Mouse (Mus musculus) CH12.LX (cell line): ENCODE results near the gene Wrnip1. TPM values are rescaled to one million over a fixed set of nuclear protein-coding genes. Genes with fewer than 3 reads are reported as not detected.

Experiments
- DNase-seq: peaks from one replicate; pipeline ENCODE4 v3.0.0-alpha.2; 2013; ENCODE audit errors: extremely low read depth
- H3K27ac ChIP-seq: 2 replicates; pipeline ENCODE4 v1.5.1; 2012; ENCODE audit warnings: low read depth, mild to moderate bottlenecking, control low read depth, moderate library complexity; ENCODE audit not compliant: insufficient read depth
- H3K27me3 ChIP-seq: replicated peaks from 2 replicates; pipeline ENCODE3; 2012; ENCODE audit warnings: inconsistent platforms
- H3K36me3 ChIP-seq, 2 experiments: replicated peaks in 1 of 2; 2 replicates each; pipeline versions ENCODE3 to v1.6.1; 2012; ENCODE audit warnings: inconsistent platforms in 1 of 2, low read length in 1 of 2, mild to moderate bottlenecking in 1 of 2, mixed read lengths in 1 of 2, moderate library complexity in 1 of 2; ENCODE audit not compliant: control insufficient read depth in 1 of 2, insufficient read depth in 1 of 2
- H3K4me1 ChIP-seq, 2 experiments: 2 replicates each; pipeline ENCODE4 v1.6.1; 2012; ENCODE audit warnings: inconsistent platforms in 1 of 2, moderate library complexity in 1 of 2; ENCODE audit not compliant: insufficient read depth in 2 of 2, control insufficient read depth in 1 of 2
- H3K4me2 ChIP-seq: 2 replicates; pipeline ENCODE4 v1.6.1; 2012; ENCODE audit warnings: low read depth, mild to moderate bottlenecking, control low read depth; ENCODE audit not compliant: poor library complexity, insufficient read depth, severe bottlenecking
- H3K4me3 ChIP-seq, 3 experiments: fragments of 150-350 bp in 1 of 3; sonication (generic) in 1 of 3; replicated peaks in 1 of 3; 2 replicates each; pipeline versions ENCODE3 to v1.5.1; 2011 to 2012; ENCODE audit warnings: low read depth in 2 of 3, low read length in 2 of 3, mild to moderate bottlenecking in 2 of 3, moderate library complexity in 2 of 3, control low read depth in 1 of 3, improper control_type of control experiment in 1 of 3, inconsistent platforms in 1 of 3, mixed read lengths in 1 of 3; ENCODE audit not compliant: poor library complexity in 1 of 3
- H3K79me2 ChIP-seq: replicated peaks from 2 replicates; pipeline ENCODE4 v1.6.1; 2012; ENCODE audit warnings: mild to moderate bottlenecking, moderate library complexity; ENCODE audit not compliant: control insufficient read depth, poor library complexity, insufficient read depth, severe bottlenecking; ENCODE audit errors: extremely low read depth
- H3K9ac ChIP-seq: 2 replicates; pipeline ENCODE4 v1.6.1; 2012; ENCODE audit warnings: low read depth, mild to moderate bottlenecking, control low read depth, moderate library complexity; ENCODE audit not compliant: insufficient read depth
- H3K9me3 ChIP-seq: replicated peaks from 2 replicates; pipeline ENCODE3; 2012; ENCODE audit warnings: low read length, inconsistent platforms, mixed read lengths
- BHLHE40 ChIP-seq: IDR thresholded peaks from 2 replicates; pipeline ENCODE4 v1.6.1; 2011; ENCODE audit warnings: mild to moderate bottlenecking, low read depth, low read length, improper control_type of control experiment
- CHD1 ChIP-seq: IDR thresholded peaks from 2 replicates; pipeline ENCODE4 v1.6.1; 2012; ENCODE audit warnings: low read depth, low read length, improper control_type of control experiment, inconsistent platforms
- CTCF ChIP-seq, 2 experiments: IDR thresholded peaks in 1 of 2; conservative IDR thresholded peaks in 1 of 2; 2 replicates each; pipeline ENCODE4 v1.5.1; 2011 to 2012; ENCODE audit warnings: low read depth in 2 of 2, low read length in 2 of 2, improper control_type of control experiment in 1 of 2, inconsistent platforms in 1 of 2, mild to moderate bottlenecking in 1 of 2, moderate library complexity in 1 of 2
- ELF1 ChIP-seq: IDR thresholded peaks from 2 replicates; pipeline ENCODE4 v1.6.1; 2014; ENCODE audit warnings: low read depth, mild to moderate bottlenecking, inconsistent platforms, low read length, improper control_type of control experiment
- EP300 ChIP-seq: IDR thresholded peaks from 2 replicates; pipeline ENCODE4 v1.6.1; 2011; ENCODE audit warnings: low read length, improper control_type of control experiment
- ETS1 ChIP-seq: conservative IDR thresholded peaks from 2 replicates; pipeline ENCODE4 v1.6.1; 2012; ENCODE audit warnings: low read depth, mild to moderate bottlenecking, inconsistent platforms, low read length, improper control_type of control experiment, moderate library complexity
- GABPA ChIP-seq: IDR thresholded peaks from 2 replicates; pipeline ENCODE4 v1.6.1; 2012; ENCODE audit warnings: low read depth, low read length, improper control_type of control experiment, inconsistent platforms; ENCODE audit not compliant: insufficient replicate concordance
- HCFC1 ChIP-seq: IDR thresholded peaks from 2 replicates; pipeline ENCODE4 v1.6.1; 2012; ENCODE audit warnings: low read depth, mild to moderate bottlenecking, inconsistent platforms, low read length, improper control_type of control experiment
- IRF4 ChIP-seq: IDR thresholded peaks from 2 replicates; pipeline ENCODE4 v1.6.1; 2014; ENCODE audit warnings: low read depth, mild to moderate bottlenecking, inconsistent platforms, low read length, improper control_type of control experiment
- JUN ChIP-seq: IDR thresholded peaks from 2 replicates; pipeline ENCODE4 v1.6.1; 2011; ENCODE audit warnings: low read depth, mild to moderate bottlenecking, low read length, improper control_type of control experiment, moderate library complexity; ENCODE audit not compliant: insufficient read depth
- JUND ChIP-seq: conservative IDR thresholded peaks from 2 replicates; pipeline ENCODE4 v1.6.1; 2011; ENCODE audit warnings: low read depth, low read length, improper control_type of control experiment
- KAT2A ChIP-seq: IDR thresholded peaks from 2 replicates; pipeline ENCODE4 v1.6.1; 2012; ENCODE audit warnings: low read length, improper control_type of control experiment, inconsistent platforms; ENCODE audit not compliant: insufficient replicate concordance
- MAFK ChIP-seq: IDR thresholded peaks from 2 replicates; pipeline ENCODE4 v1.6.1; 2011; ENCODE audit warnings: low read length, improper control_type of control experiment; ENCODE audit not compliant: insufficient replicate concordance
- MAZ ChIP-seq: IDR thresholded peaks from 2 replicates; pipeline ENCODE4 v1.6.1; 2012; ENCODE audit warnings: low read depth, mild to moderate bottlenecking, inconsistent platforms, low read length, improper control_type of control experiment, moderate library complexity
- MXI1 ChIP-seq: IDR thresholded peaks from 2 replicates; pipeline ENCODE4 v1.6.1; 2011; ENCODE audit warnings: mild to moderate bottlenecking, low read depth, low read length, improper control_type of control experiment
- MYC ChIP-seq: IDR thresholded peaks from 2 replicates; pipeline ENCODE4 v1.6.1; 2011; ENCODE audit warnings: low read depth, mild to moderate bottlenecking, improper control_type of control experiment, low read length
- NELFE ChIP-seq: IDR thresholded peaks from 2 replicates; pipeline ENCODE4 v1.6.1; 2011; ENCODE audit warnings: low read depth, low read length, improper control_type of control experiment
- POLR2A ChIP-seq: IDR thresholded peaks from 2 replicates; pipeline ENCODE4 v1.6.1; 2011; ENCODE audit warnings: low read depth, mild to moderate bottlenecking, improper control_type of control experiment, low read length
- POLR2AphosphoS2 ChIP-seq: IDR thresholded peaks from 2 replicates; pipeline ENCODE4 v1.6.1; 2011; ENCODE audit warnings: low read depth, low read length, improper control_type of control experiment
- RAD21 ChIP-seq: IDR thresholded peaks from 2 replicates; pipeline ENCODE4 v1.6.1; 2011; ENCODE audit warnings: low read depth, mild to moderate bottlenecking, low read length, improper control_type of control experiment, moderate library complexity
- RCOR1 ChIP-seq: conservative IDR thresholded peaks from 2 replicates; pipeline ENCODE4 v1.6.1; 2012; ENCODE audit warnings: low read depth, mild to moderate bottlenecking, inconsistent platforms, low read length, improper control_type of control experiment
- SMC3 ChIP-seq: IDR thresholded peaks from 2 replicates; pipeline ENCODE4 v1.6.1; 2011; ENCODE audit warnings: low read depth, low read length, improper control_type of control experiment
- TBP ChIP-seq: conservative IDR thresholded peaks from 2 replicates; pipeline ENCODE4 v1.6.1; 2011; ENCODE audit warnings: low read depth, low read length, improper control_type of control experiment
- USF1 ChIP-seq: IDR thresholded peaks from 2 replicates; pipeline ENCODE4 v1.6.1; 2014; ENCODE audit warnings: low read depth, mild to moderate bottlenecking, inconsistent platforms, low read length, improper control_type of control experiment
- USF2 ChIP-seq: conservative IDR thresholded peaks from 2 replicates; pipeline ENCODE4 v1.6.1; 2011; ENCODE audit warnings: low read depth, low read length, improper control_type of control experiment
- ZC3H11A ChIP-seq: IDR thresholded peaks from 2 replicates; pipeline ENCODE4 v1.6.1; 2012; ENCODE audit warnings: low read depth, mild to moderate bottlenecking, inconsistent platforms, low read length, improper control_type of control experiment
- ZMIZ1 ChIP-seq: IDR thresholded peaks from 2 replicates; pipeline ENCODE4 v1.6.1; 2012; ENCODE audit warnings: low read depth, mild to moderate bottlenecking, inconsistent platforms, low read length, improper control_type of control experiment
- ZNF384 ChIP-seq: IDR thresholded peaks from 2 replicates; pipeline ENCODE4 v1.6.1; 2012; ENCODE audit warnings: low read depth, low read length, improper control_type of control experiment, inconsistent platforms
- dilution Hi-C: fragments of 300-500 bp; cut with MboI; formaldehyde crosslinking; loops from 2 replicates; pipeline ENCODE4 v1.14.3; 2020; ENCODE audit warnings: low sequenced_read_pairs; ENCODE audit not compliant: extremely low pct_unique_long_range_greater_than_20kb, extremely low pct_ligation_motif_present
- in situ Hi-C: fragments of 300-500 bp; cut with MboI; formaldehyde crosslinking; loops from 3 replicates; pipeline ENCODE4 v1.14.3; 2019; ENCODE audit warnings: low sequenced_read_pairs, low pct_ligation_motif_present, low pct_unique_long_range_greater_than_20kb, mixed read lengths
- polyA plus RNA-seq: library from polyadenylated mRNA; unstranded; fragments of >175 nt; gene quantifications from 2 replicates; pipeline ENCODE4 v1.2.1, GENCODE M21; 2012; ENCODE audit warnings: low read depth; ENCODE audit not compliant: insufficient read length
- total RNA-seq, 2 experiments: library from RNA; depleted of rRNA; stranded (reverse); fragments of 300-350 nt in 1 of 2; fragments of >200 nt in 1 of 2; gene quantifications; 2 replicates each; pipeline ENCODE4 v1.2.3; 2012 to 2014

The Wrnip1 gene
- total and polyA plus RNA-seq, 3 experiments, result 47.4 to 61.4 (median 60.5) TPM

- H3K9me3 ChIP-seq, result no peaks in the 10 kb centered on the region
- peak; percentile 79 for DNase-seq
- peaks cover 22% of the 10 kb centered on the region for H3K79me2 ChIP-seq
- H3K4me3 ChIP-seq, result peak overlapping the region; percentile 43 to 99 (median 62)
- H3K27ac ChIP-seq, result no peak overlapping the region
- TF ChIP-seq ETS1 (no peak), RAD21 (no peak), ZNF384 (peak; percentile 25; the same call in 1 of the 2 replicates), ZMIZ1 (no peak), ZC3H11A (no peak), NELFE (0 out of 2 replicates have a peak, but pooled peaks have one; percentile 20), CTCF (conservative IDR thresholded peaks at IDR 0.05 in 1 of 2, IDR thresholded peaks at IDR 0.05 in 1 of 2; ENCODE audit: low read depth in 2 of 2, low read length in 2 of 2) (peak; percentile 23 to 74; a peak in 3 of 4 replicates), POLR2A (0 out of 2 replicates have a peak, but pooled peaks have one; percentile 23), CHD1 (no peak), GABPA (no peak), MXI1 (0 out of 2 replicates have a peak, but pooled peaks have one; percentile 58), MYC (peak; percentile 8; the same call in 1 of the 2 replicates), BHLHE40 (no peak), TBP (peak; percentile 54; the same call in 1 of the 2 replicates), POLR2AphosphoS2 (no peak), EP300 (peak; percentile 60), JUN (no peak), JUND (0 out of 2 replicates have a peak, but pooled peaks have one; percentile 23), MAFK (no peak), USF2 (no peak), IRF4 (peak; percentile 55; the same call in 1 of the 2 replicates), USF1 (no peak), ELF1 (no peak), KAT2A (no peak), HCFC1 (no peak), MAZ (0 out of 2 replicates have a peak, but pooled peaks have one; percentile 9), RCOR1 (no peak), SMC3 (no peak)
- TF ChIP-seq, all 38 proteins: peak for 11
- peak overlapping the region; percentile 90; the same call in 1 of the 2 replicates for H3K4me2 ChIP-seq
- peaks cover 0 to 20% of the 10 kb centered on the region in 2 experiments for H3K36me3 ChIP-seq
- peaks cover 8 to 42% of the 10 kb centered on the region in 2 experiments; a peak in 3 of 4 replicates for H3K4me1 ChIP-seq
- H3K9ac ChIP-seq, result peak overlapping the region; percentile 60; the same call in 1 of the 2 replicates
- in situ Hi-C loops (no loop called here), dilution Hi-C loops (no loop called here)
- H3K27me3 ChIP-seq, result no peaks in the 10 kb centered on the region
Observed at GRCm38 (mm10) chr13:32800859-32801258, 979 bp upstream of the Wrnip1 start.
